Mouse (Mus musculus) forebrain, embryonic 12.5 days (tissue): ENCODE data around the gene Wfs1. TPM values are rescaled to one million over a fixed set of nuclear protein-coding genes. Genes with fewer than 3 reads are reported as not detected.
"Not testable (repeated sequence)": the region's sequence is repeated elsewhere in the genome, so short reads cannot be mapped to it uniquely, and the experiment has no call there.

Experiments used
- ATAC-seq: fragments of 200-750 bp; cut with Nextera tagmentation; 2 replicates; pipeline ENCODE4 v1.8.0; 2017; ENCODE audit warnings: moderate TSS enrichment; ENCODE audit not compliant: low FRiP score
- H3K27ac ChIP-seq: fragments of 300-500 bp; sonication (generic); 2 replicates; pipeline ENCODE4 v1.5.1; 2016; ENCODE audit warnings: mild to moderate bottlenecking
- H3K27me3 ChIP-seq: fragments of 300-500 bp; sonication (generic); 2 replicates; pipeline ENCODE4 v1.6.1; 2016; ENCODE audit warnings: mild to moderate bottlenecking
- H3K36me3 ChIP-seq: fragments of 300-500 bp; sonication (generic); replicated peaks from 2 replicates; pipeline ENCODE4 v1.6.1; 2016; ENCODE audit warnings: mild to moderate bottlenecking
- H3K4me1 ChIP-seq: fragments of 300-500 bp; sonication (generic); 2 replicates; pipeline ENCODE4 v1.6.1; 2016
- H3K4me2 ChIP-seq: fragments of 300-500 bp; sonication (generic); 2 replicates; pipeline ENCODE4 v1.6.1; 2016; ENCODE audit warnings: mild to moderate bottlenecking, moderate library complexity
- H3K4me3 ChIP-seq: fragments of 300-500 bp; sonication (generic); replicated peaks from 2 replicates; pipeline ENCODE4 v1.5.1; 2016; ENCODE audit warnings: mild to moderate bottlenecking
- H3K9ac ChIP-seq: fragments of 300-500 bp; sonication (generic); 2 replicates; pipeline ENCODE4 v1.6.1; 2016; ENCODE audit warnings: mild to moderate bottlenecking
- H3K9me3 ChIP-seq: fragments of 300-500 bp; sonication (generic); 2 replicates; pipeline ENCODE4 v1.6.1; 2016
- WGBS: fragments of 180-500 bp; shearing (Covaris S2); methylation state at CpG from one replicate; pipeline ENCODE4 v1.1.7; 2016; 5-methylcytosine and 5-hydroxymethylcytosine counted together
- polyA plus RNA-seq: library from polyadenylated mRNA; unstranded; fragments of >200 nt; fragmentation: Nextera tagmentation; extraction: Ambion mirVana; gene quantifications from 2 replicates; pipeline ENCODE4 v1.2.1, GENCODE M21; 2016

Gene Wfs1
- polyA plus RNA-seq, 1 experiment from 2014 or later = 7.8 TPM

- peak overlapping the region; percentile 65 for H3K27ac ChIP-seq
- no peak overlapping the region for H3K9ac ChIP-seq
- peaks cover 58% of the 10 kb centered on the region for H3K27me3 ChIP-seq
- H3K36me3 ChIP-seq = no peaks in the 10 kb centered on the region
- H3K4me2 ChIP-seq = peak overlapping the region; percentile 6; the same call in 1 of the 2 replicates
- no peak overlapping the region for H3K4me3 ChIP-seq
- 29% methylated on average over 8 of the region's 8 CpGs for WGBS
- H3K4me1 ChIP-seq = peaks cover 28% of the 10 kb centered on the region
- peak; percentile 58 for ATAC-seq
- H3K9me3 ChIP-seq = no peaks in the 10 kb centered on the region
These were observed 43.8 kb downstream of the Wfs1 start for GRCm38 (mm10) chr5:36945102-36945701.

- no peak overlapping the region for H3K4me2 ChIP-seq
- no peak overlapping the region for H3K9ac ChIP-seq
- H3K27ac ChIP-seq = no peak overlapping the region; the same call in 1 of the 2 replicates
- H3K4me1 ChIP-seq = peaks cover 28% of the 10 kb centered on the region
- no peaks in the 10 kb centered on the region for H3K9me3 ChIP-seq
- H3K27me3 ChIP-seq = peaks cover 52% of the 10 kb centered on the region
- no peak overlapping the region for H3K4me3 ChIP-seq
- ATAC-seq = no peak
- WGBS = 73% methylated on average over 5 of the region's 5 CpGs
- H3K36me3 ChIP-seq = no peaks in the 10 kb centered on the region
These were observed 44.5 kb downstream of the Wfs1 start for GRCm38 (mm10) chr5:36944552-36944951.

- no peaks in the 10 kb centered on the region for H3K36me3 ChIP-seq
- ATAC-seq = no peak
- no peak overlapping the region for H3K27ac ChIP-seq
- no peak overlapping the region for H3K4me2 ChIP-seq
- WGBS = 89% methylated on average over 2 of the region's 2 CpGs
- no peaks in the 10 kb centered on the region for H3K9me3 ChIP-seq
- H3K27me3 ChIP-seq = peaks cover 31% of the 10 kb centered on the region
- peaks cover 28% of the 10 kb centered on the region for H3K4me1 ChIP-seq
- H3K4me3 ChIP-seq = no peak overlapping the region
- no peak overlapping the region for H3K9ac ChIP-seq
These were observed 46.6 kb downstream of the Wfs1 start for GRCm38 (mm10) chr5:36942446-36942845.

- not testable (repeated sequence) for H3K4me2 ChIP-seq, H3K27ac ChIP-seq, H3K9ac ChIP-seq, H3K9me3 ChIP-seq, H3K4me3 ChIP-seq, ATAC-seq, H3K27me3 ChIP-seq, H3K36me3 ChIP-seq
- H3K4me1 ChIP-seq = peaks cover 13% of the 10 kb centered on the region
- WGBS = 82% methylated on average over 2 of the region's 2 CpGs
These were observed 50.0 kb downstream of the Wfs1 start for GRCm38 (mm10) chr5:36938991-36939390.

- H3K4me1 ChIP-seq = peaks cover 15% of the 10 kb centered on the region
- no peaks in the 10 kb centered on the region for H3K36me3 ChIP-seq
- no peak overlapping the region for H3K4me2 ChIP-seq
- no peaks in the 10 kb centered on the region; the same call in 1 of the 2 replicates for H3K27me3 ChIP-seq
- no peak for ATAC-seq
- H3K9ac ChIP-seq = no peak overlapping the region
- no peaks in the 10 kb centered on the region for H3K9me3 ChIP-seq
- H3K27ac ChIP-seq = no peak overlapping the region
- no peak overlapping the region for H3K4me3 ChIP-seq
- WGBS = 95% methylated on average over 5 of the region's 5 CpGs
These were observed 51.0 kb downstream of the Wfs1 start for GRCm38 (mm10) chr5:36938021-36938420.

GRCm38 (mm10) chr5:36936548-36936947, 52.5 kb downstream of the Wfs1 start:
- peaks cover 15% of the 10 kb centered on the region for H3K4me1 ChIP-seq
- H3K9ac ChIP-seq = no peak overlapping the region
- no peak overlapping the region for H3K27ac ChIP-seq
- no peaks in the 10 kb centered on the region for H3K9me3 ChIP-seq
- H3K4me2 ChIP-seq = no peak overlapping the region
- ATAC-seq = no peak
- WGBS = 83% methylated on average over 7 of the region's 7 CpGs
- H3K27me3 ChIP-seq = no peaks in the 10 kb centered on the region; the same call in 1 of the 2 replicates
- H3K36me3 ChIP-seq = no peaks in the 10 kb centered on the region
- H3K4me3 ChIP-seq = no peak overlapping the region

GRCm38 (mm10) chr5:36935486-36936473, 53.2 kb downstream of the Wfs1 start:
- H3K9me3 ChIP-seq = no peaks in the 10 kb centered on the region
- ATAC-seq = peak; percentile 85
- H3K4me2 ChIP-seq = no peak overlapping the region
- H3K27ac ChIP-seq = no peak overlapping the region
- no peaks in the 10 kb centered on the region; the same call in 1 of the 2 replicates for H3K27me3 ChIP-seq
- H3K36me3 ChIP-seq = no peaks in the 10 kb centered on the region
- H3K4me3 ChIP-seq = no peak overlapping the region
- 59% methylated on average over 17 of the region's 17 CpGs for WGBS
- H3K4me1 ChIP-seq = peaks cover 15% of the 10 kb centered on the region
- no peak overlapping the region for H3K9ac ChIP-seq

GRCm38 (mm10) chr5:36933383-36933782, 55.6 kb downstream of the Wfs1 start:
- Histone ChIP-seq H3K4me2 (no peak overlapping the region), H3K27me3 (no peaks in the 10 kb centered on the region; the same call in 1 of the 2 replicates), H3K9ac (no peak overlapping the region), H3K36me3 (no peaks in the 10 kb centered on the region), H3K4me1 (peaks cover 15% of the 10 kb centered on the region), H3K9me3 (no peaks in the 10 kb centered on the region), H3K4me3 (no peak overlapping the region), H3K27ac (no peak overlapping the region)
- no peak for ATAC-seq
- WGBS = 69% methylated on average over 8 of the region's 8 CpGs

GRCm38 (mm10) chr5:36929376-36929775, 59.6 kb downstream of the Wfs1 start:
- Histone ChIP-seq H3K36me3 (no peaks in the 10 kb centered on the region), H3K4me1 (peaks cover 2% of the 10 kb centered on the region; the same call in 1 of the 2 replicates), H3K9me3 (no peaks in the 10 kb centered on the region), H3K27ac (no peak overlapping the region), H3K4me3 (no peak overlapping the region), H3K9ac (no peak overlapping the region), H3K4me2 (no peak overlapping the region), H3K27me3 (no peaks in the 10 kb centered on the region; the same call in 1 of the 2 replicates)
- ATAC-seq = no peak
- WGBS = 73% methylated on average over 3 of the region's 3 CpGs

GRCm38 (mm10) chr5:36928701-36929100, 60.3 kb downstream of the Wfs1 start:
- Histone ChIP-seq H3K27ac (no peak overlapping the region), H3K36me3 (no peaks in the 10 kb centered on the region), H3K4me2 (no peak overlapping the region), H3K27me3 (no peaks in the 10 kb centered on the region), H3K4me3 (no peak overlapping the region), H3K9me3 (no peaks in the 10 kb centered on the region), H3K4me1 (peaks cover 5% of the 10 kb centered on the region), H3K9ac (no peak overlapping the region)
- ATAC-seq = no peak
- WGBS = 50% methylated on average over 4 of the region's 4 CpGs

GRCm38 (mm10) chr5:36923826-36924700, 64.9 kb downstream of the Wfs1 start:
- H3K27ac ChIP-seq = no peak overlapping the region
- 53% methylated on average over 11 of the region's 11 CpGs for WGBS
- H3K4me3 ChIP-seq = no peak overlapping the region
- H3K9me3 ChIP-seq = no peaks in the 10 kb centered on the region
- no peaks in the 10 kb centered on the region for H3K36me3 ChIP-seq
- no peak for ATAC-seq
- no peaks in the 10 kb centered on the region for H3K27me3 ChIP-seq
- no peak overlapping the region for H3K9ac ChIP-seq
- H3K4me2 ChIP-seq = no peak overlapping the region
- H3K4me1 ChIP-seq = peaks cover 9% of the 10 kb centered on the region; the same call in 1 of the 2 replicates

- Histone ChIP-seq H3K4me1 (peaks cover 17% of the 10 kb centered on the region), H3K9ac (no peak overlapping the region), H3K36me3 (no peaks in the 10 kb centered on the region), H3K27me3 (no peaks in the 10 kb centered on the region), H3K4me3 (no peak overlapping the region), H3K27ac (no peak overlapping the region), H3K4me2 (no peak overlapping the region), H3K9me3 (no peaks in the 10 kb centered on the region)
- WGBS = 82% methylated on average over 10 of the region's 10 CpGs
- ATAC-seq = no peak
These were observed 66.2 kb downstream of the Wfs1 start for GRCm38 (mm10) chr5:36922811-36923210.
